Mouse (Mus musculus) WW6 (cell line): ENCODE results near the gene Plppr1.
"Not testable (repeated sequence)": the region's sequence is repeated elsewhere in the genome, so short reads cannot be mapped to it uniquely, and the experiment has no call there.

Source experiments
- DNase-seq: peaks from one replicate; pipeline ENCODE4 v3.0.0-alpha.2; 2013; ENCODE audit warnings: low read depth, low spot score

Gene Plppr1

GRCm38 (mm10) chr4:49383576-49384318 lies 324.7 kb downstream of the Plppr1 start:
- not testable (repeated sequence) for DNase-seq

- DNase-seq = no peak
Measured at GRCm38 (mm10) chr4:49386873-49387272, 327.8 kb downstream of the Plppr1 start.
